Mouse (Mus musculus): ENCODE measurements at regions not wholly inside any gene's neighbourhood (a gene's known extent, or its start where the extent isn't known, plus 50 kb on each side); places are given as distances from the start of the nearest gene placed in this dataset.

- DNase-seq, result no peak
- WGBS, result 89% methylated on average over 15 of the region's 15 CpGs
- TF ChIP-seq POLR2A (IDR thresholded peaks at IDR 0.05; ENCODE audit: control insufficient read depth, extremely low read depth, insufficient read depth, low read length, poor library complexity), result no peak
- TF ChIP-seq CTCF (IDR thresholded peaks at IDR 0.05; ENCODE audit: borderline replicate concordance, control insufficient read depth, extremely low read depth, insufficient read depth, low read length, poor library complexity), result no peak
- H3K4me1 ChIP-seq (replicated peaks; ENCODE audit: control insufficient read depth, insufficient read depth, low read length), result no peaks in the 10 kb centered on the region
- H3K36me3 ChIP-seq (ENCODE audit: control insufficient read depth, insufficient read depth, low read length), result no peaks in the 10 kb centered on the region
- no peak overlapping the region for H3K4me3 ChIP-seq (ENCODE audit: control insufficient read depth, insufficient read depth, low read length)
- no peak overlapping the region for H3K27ac ChIP-seq (ENCODE audit: control insufficient read depth, insufficient read depth, low read length)
- no peaks in the 10 kb centered on the region for H3K27me3 ChIP-seq (ENCODE audit: control insufficient read depth, insufficient read depth, low read length)
Observed at GRCm38 (mm10) chr13:69867296-69868065, 65.3 kb downstream of the Med10 start.

DNA sequence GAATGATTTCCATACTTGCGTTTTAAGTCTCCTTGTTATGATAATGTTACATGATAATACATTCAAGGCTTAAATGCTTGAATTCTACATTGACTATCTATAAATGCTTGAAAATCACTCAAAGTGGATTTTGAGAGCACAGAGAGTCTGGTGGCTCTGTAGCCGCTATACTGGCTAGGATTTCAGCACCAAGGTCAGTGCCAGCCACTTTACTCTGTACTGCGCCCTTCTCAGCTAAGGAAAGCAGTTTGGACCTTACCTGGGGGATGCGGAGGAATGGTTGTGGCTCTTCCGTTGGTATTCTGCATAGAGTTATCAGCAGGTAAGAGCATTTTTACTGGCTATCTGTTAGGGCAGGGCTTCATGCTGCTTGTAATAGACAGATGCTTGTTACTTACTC, 94.3 kb downstream of the Med10 start:
- no peak overlapping the region for H3K4me3 ChIP-seq (ENCODE audit: control insufficient read depth, insufficient read depth, low read length)
- TF ChIP-seq CTCF (IDR thresholded peaks at IDR 0.05; ENCODE audit: borderline replicate concordance, control insufficient read depth, extremely low read depth, insufficient read depth, low read length, poor library complexity) (no peak), POLR2A (IDR thresholded peaks at IDR 0.05; ENCODE audit: control insufficient read depth, extremely low read depth, insufficient read depth, low read length, poor library complexity) (no peak)
- H3K4me1 ChIP-seq (replicated peaks; ENCODE audit: control insufficient read depth, insufficient read depth, low read length), result no peaks in the 10 kb centered on the region
- WGBS, result 31% methylated on average over 5 of the region's 5 CpGs
- H3K27ac ChIP-seq (ENCODE audit: control insufficient read depth, insufficient read depth, low read length), result no peak overlapping the region
- no peaks in the 10 kb centered on the region for H3K27me3 ChIP-seq (ENCODE audit: control insufficient read depth, insufficient read depth, low read length)
- H3K36me3 ChIP-seq (ENCODE audit: control insufficient read depth, insufficient read depth, low read length), result no peaks in the 10 kb centered on the region
- no peak for DNase-seq

DNA sequence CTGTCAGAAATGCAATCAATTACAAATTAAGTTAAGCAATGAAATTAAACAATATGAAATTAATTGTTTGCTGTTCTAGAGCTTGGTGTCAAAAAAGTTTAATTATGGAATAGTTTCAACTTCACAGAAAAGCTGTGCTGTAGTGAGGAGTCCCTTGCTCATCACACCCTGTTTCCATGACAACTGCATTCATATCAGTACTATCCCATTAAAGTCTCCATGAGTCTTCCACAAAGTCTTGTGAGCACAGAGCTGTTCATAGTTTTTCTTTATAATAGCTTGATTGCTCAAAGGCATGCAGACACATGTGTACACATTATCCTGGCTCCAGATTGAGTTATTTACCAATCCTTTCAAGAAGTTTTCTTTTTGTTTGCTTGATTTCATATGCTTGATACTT, 98.9 kb downstream of the Med10 start:
- Histone ChIP-seq H3K36me3 (ENCODE audit: control insufficient read depth, insufficient read depth, low read length) (no peaks in the 10 kb centered on the region), H3K4me1 (replicated peaks; ENCODE audit: control insufficient read depth, insufficient read depth, low read length) (no peaks in the 10 kb centered on the region), H3K27ac (ENCODE audit: control insufficient read depth, insufficient read depth, low read length) (no peak overlapping the region), H3K4me3 (ENCODE audit: control insufficient read depth, insufficient read depth, low read length) (no peak overlapping the region), H3K27me3 (ENCODE audit: control insufficient read depth, insufficient read depth, low read length) (no peaks in the 10 kb centered on the region)
- TF ChIP-seq POLR2A (IDR thresholded peaks at IDR 0.05; ENCODE audit: control insufficient read depth, extremely low read depth, insufficient read depth, low read length, poor library complexity) (no peak), CTCF (IDR thresholded peaks at IDR 0.05; ENCODE audit: borderline replicate concordance, control insufficient read depth, extremely low read depth, insufficient read depth, low read length, poor library complexity) (no peak)
- no peak for DNase-seq

GRCm38 (mm10) chr13:69906802-69907537, 104.8 kb downstream of the Med10 start:
- Histone ChIP-seq H3K36me3 (ENCODE audit: control insufficient read depth, insufficient read depth, low read length) (no peaks in the 10 kb centered on the region), H3K27ac (ENCODE audit: control insufficient read depth, insufficient read depth, low read length) (no peak overlapping the region), H3K27me3 (ENCODE audit: control insufficient read depth, insufficient read depth, low read length) (no peaks in the 10 kb centered on the region), H3K4me3 (ENCODE audit: control insufficient read depth, insufficient read depth, low read length) (no peak overlapping the region), H3K4me1 (replicated peaks; ENCODE audit: control insufficient read depth, insufficient read depth, low read length) (no peaks in the 10 kb centered on the region)
- no peak for DNase-seq
- TF ChIP-seq CTCF (IDR thresholded peaks at IDR 0.05; ENCODE audit: borderline replicate concordance, control insufficient read depth, extremely low read depth, insufficient read depth, low read length, poor library complexity), result no peak
- no peak for TF ChIP-seq POLR2A (IDR thresholded peaks at IDR 0.05; ENCODE audit: control insufficient read depth, extremely low read depth, insufficient read depth, low read length, poor library complexity)
- 74% methylated on average over 15 of the region's 15 CpGs for WGBS

DNA sequence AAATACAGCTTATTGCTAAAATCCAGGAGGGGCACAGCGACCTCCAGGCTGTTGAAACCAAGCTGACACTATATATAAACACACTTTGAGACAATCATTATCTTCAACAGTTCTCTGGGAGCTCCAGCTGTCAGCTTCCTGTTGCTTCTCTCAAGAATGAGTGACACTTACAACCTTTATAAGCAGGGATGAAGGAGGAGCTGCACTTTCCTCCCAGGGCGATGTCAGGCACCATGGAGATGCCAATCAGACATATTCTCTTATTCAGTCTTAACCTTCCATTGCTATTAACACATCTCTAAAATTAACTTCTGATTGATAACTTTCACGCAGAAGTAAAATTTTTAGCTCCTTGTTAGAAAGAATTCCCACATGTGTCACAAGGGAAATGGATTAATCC, 113.6 kb downstream of the Med10 start:
- no peak overlapping the region for H3K27ac ChIP-seq (ENCODE audit: control insufficient read depth, insufficient read depth, low read length)
- TF ChIP-seq POLR2A (IDR thresholded peaks at IDR 0.05; ENCODE audit: control insufficient read depth, extremely low read depth, insufficient read depth, low read length, poor library complexity) (no peak), CTCF (IDR thresholded peaks at IDR 0.05; ENCODE audit: borderline replicate concordance, control insufficient read depth, extremely low read depth, insufficient read depth, low read length, poor library complexity) (no peak)
- no peak overlapping the region for H3K4me3 ChIP-seq (ENCODE audit: control insufficient read depth, insufficient read depth, low read length)
- no peaks in the 10 kb centered on the region for H3K36me3 ChIP-seq (ENCODE audit: control insufficient read depth, insufficient read depth, low read length)
- no peak for DNase-seq
- 69% methylated on average over 3 of the region's 3 CpGs for WGBS
- H3K4me1 ChIP-seq (replicated peaks; ENCODE audit: control insufficient read depth, insufficient read depth, low read length), result no peaks in the 10 kb centered on the region
- no peaks in the 10 kb centered on the region for H3K27me3 ChIP-seq (ENCODE audit: control insufficient read depth, insufficient read depth, low read length)

DNA sequence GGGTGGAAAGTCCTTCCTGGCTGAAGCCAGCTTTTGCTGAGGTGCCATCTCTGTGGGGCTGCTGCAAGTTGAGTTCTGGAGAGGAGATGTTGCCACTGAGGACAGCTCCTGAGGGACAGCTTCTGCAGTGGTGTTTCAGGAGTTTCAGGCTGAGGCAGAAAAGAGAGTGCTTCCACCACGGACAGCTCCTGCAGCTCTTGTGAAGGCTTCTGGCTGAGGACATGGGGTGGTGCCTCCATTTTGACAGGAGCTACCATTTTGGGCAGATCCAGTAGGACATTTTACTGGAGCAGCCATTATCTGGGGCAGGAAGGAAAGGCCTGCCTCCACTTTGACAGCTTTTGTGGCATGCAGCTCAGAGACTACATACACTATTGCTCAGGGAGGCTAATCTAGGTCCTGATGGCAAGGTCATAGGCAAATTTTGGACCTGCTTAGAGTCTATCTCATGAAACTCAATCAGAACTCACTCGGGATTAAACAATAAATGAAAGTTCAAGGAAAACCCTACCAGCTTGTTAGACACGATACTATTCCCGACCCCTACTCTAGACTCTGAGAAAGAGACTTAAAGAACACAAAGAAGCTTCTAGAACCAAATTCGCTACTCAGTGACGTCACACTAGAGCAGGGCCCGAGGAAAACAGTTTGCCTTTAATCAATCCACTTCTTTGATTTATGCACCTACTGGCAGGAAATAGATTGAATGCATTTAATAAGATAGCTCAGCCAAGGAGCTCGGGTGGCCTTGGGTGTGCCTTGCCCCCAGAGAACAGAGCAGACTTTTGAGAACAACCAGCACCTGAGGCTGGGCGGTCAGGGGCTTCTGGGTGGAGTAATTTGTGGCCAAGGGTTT, 130.7 kb downstream of the Med10 start:
- DNase-seq, result no peak
- H3K36me3 ChIP-seq (ENCODE audit: control insufficient read depth, insufficient read depth, low read length), result no peaks in the 10 kb centered on the region
- no peaks in the 10 kb centered on the region for H3K4me1 ChIP-seq (replicated peaks; ENCODE audit: control insufficient read depth, insufficient read depth, low read length)
- no peak overlapping the region for H3K4me3 ChIP-seq (ENCODE audit: control insufficient read depth, insufficient read depth, low read length)
- H3K27me3 ChIP-seq (ENCODE audit: control insufficient read depth, insufficient read depth, low read length), result no peaks in the 10 kb centered on the region
- TF ChIP-seq CTCF (IDR thresholded peaks at IDR 0.05; ENCODE audit: borderline replicate concordance, control insufficient read depth, extremely low read depth, insufficient read depth, low read length, poor library complexity) (no peak), POLR2A (IDR thresholded peaks at IDR 0.05; ENCODE audit: control insufficient read depth, extremely low read depth, insufficient read depth, low read length, poor library complexity) (no peak)
- WGBS, result 82% methylated on average over 9 of the region's 9 CpGs
- H3K27ac ChIP-seq (ENCODE audit: control insufficient read depth, insufficient read depth, low read length), result no peak overlapping the region
